Mouse (Mus musculus) hindbrain, postnatal 0 days (tissue): Measurements from ENCODE around the gene Slc35d2. TPM values are rescaled to one million over a fixed set of nuclear protein-coding genes. Genes with fewer than 3 reads are reported as not detected.
A peak's percentile ranks its signal among the peaks of the same experiment; 100 is the strongest.
"Not testable (repeated sequence)": the region's sequence is repeated elsewhere in the genome, so short reads cannot be mapped to it uniquely, and the experiment has no call there.

Source experiments
- ATAC-seq: fragments of 200-750 bp; cut with Nextera tagmentation; 2 replicates; pipeline ENCODE4 v1.8.0; 2017; ENCODE audit warnings: mild to moderate bottlenecking, moderate TSS enrichment, moderate library complexity
- DNase-seq: peaks from one replicate; pipeline ENCODE4 v3.0.0-alpha.2; 2015; ENCODE audit warnings: low spot score
- H3K27ac ChIP-seq: fragments of 300-500 bp; sonication (generic); 2 replicates; pipeline ENCODE4 v1.5.1; 2014; ENCODE audit warnings: mild to moderate bottlenecking
- H3K27me3 ChIP-seq: fragments of 300-500 bp; sonication (generic); 2 replicates; pipeline ENCODE4 v1.6.1; 2014; ENCODE audit warnings: low read length, mixed read lengths; ENCODE audit not compliant: insufficient read depth
- H3K36me3 ChIP-seq: fragments of 300-500 bp; sonication (generic); 2 replicates; pipeline ENCODE4 v1.6.1; 2014; ENCODE audit warnings: low read length, mixed read lengths; ENCODE audit not compliant: insufficient read depth
- H3K4me1 ChIP-seq: fragments of 300-500 bp; sonication (generic); 2 replicates; pipeline ENCODE4 v1.6.1; 2014; ENCODE audit warnings: antibody characterized with exemption, low read length, mixed read lengths; ENCODE audit not compliant: insufficient read depth
- H3K4me2 ChIP-seq: fragments of 300-500 bp; sonication (generic); 2 replicates; pipeline ENCODE4 v1.6.1; 2014; ENCODE audit warnings: low read depth, mild to moderate bottlenecking, low read length, moderate library complexity, mixed read lengths
- H3K4me3 ChIP-seq: fragments of 300-500 bp; sonication (generic); 2 replicates; pipeline ENCODE4 v1.5.1; 2014; ENCODE audit warnings: low read length
- H3K9ac ChIP-seq: fragments of 300-500 bp; sonication (generic); replicated peaks from 2 replicates; pipeline ENCODE4 v1.6.1; 2014; ENCODE audit warnings: mild to moderate bottlenecking, low read length, moderate library complexity, mixed read lengths
- H3K9me3 ChIP-seq: fragments of 300-500 bp; sonication (generic); 2 replicates; pipeline ENCODE4 v1.6.1; 2016; ENCODE audit warnings: low read length, mixed read lengths
- CTCF ChIP-seq: IDR thresholded peaks from 2 replicates; pipeline ENCODE4 v1.5.1; 2016; ENCODE audit warnings: antibody characterized with exemption, control low read depth, low read depth
- WGBS: fragments of 180-500 bp; shearing (Covaris S2); extraction: QIAGEN DNeasy Blood & Tissue Kit; methylation state at CpG from one replicate; pipeline ENCODE4 v1.1.7; 2014; 5-methylcytosine and 5-hydroxymethylcytosine counted together
- polyA plus RNA-seq: library from polyadenylated mRNA; unstranded; fragments of >200 nt; fragmentation: Nextera tagmentation; extraction: Ambion mirVana; gene quantifications from 2 replicates; pipeline ENCODE4 v1.2.1, GENCODE M21; 2015
- total RNA-seq: library from RNA; depleted of rRNA; stranded (reverse); fragments of >200 nt; gene quantifications from 2 replicates; pipeline ENCODE4 v1.2.3, GENCODE M21; 2014; rRNA removed

The Slc35d2 gene
- total and polyA plus RNA-seq, 2 experiments from 2014 or later, result 0.89 to 1.5 TPM

DNA sequence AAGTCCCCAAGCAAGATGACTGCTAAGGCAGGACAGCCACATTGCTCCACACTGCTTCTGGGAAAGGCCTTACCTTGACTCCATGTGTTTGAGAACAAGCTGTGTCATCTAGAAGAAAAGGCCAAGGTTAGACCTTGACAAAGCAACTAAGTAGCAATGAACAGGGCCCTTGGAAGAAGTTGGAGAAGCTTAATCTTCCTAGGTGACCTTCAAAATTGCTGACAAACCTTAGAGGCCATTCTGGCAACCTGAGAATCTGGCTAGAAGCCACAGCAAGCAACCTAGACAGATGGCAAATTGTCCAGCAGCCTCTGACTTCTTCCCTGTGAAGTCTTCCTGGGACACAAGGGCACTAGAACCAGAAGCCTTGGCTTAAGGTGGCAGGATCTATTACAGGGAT is 64.9 kb downstream of the Slc35d2 start:
- no peak overlapping the region for H3K27ac ChIP-seq

DNA sequence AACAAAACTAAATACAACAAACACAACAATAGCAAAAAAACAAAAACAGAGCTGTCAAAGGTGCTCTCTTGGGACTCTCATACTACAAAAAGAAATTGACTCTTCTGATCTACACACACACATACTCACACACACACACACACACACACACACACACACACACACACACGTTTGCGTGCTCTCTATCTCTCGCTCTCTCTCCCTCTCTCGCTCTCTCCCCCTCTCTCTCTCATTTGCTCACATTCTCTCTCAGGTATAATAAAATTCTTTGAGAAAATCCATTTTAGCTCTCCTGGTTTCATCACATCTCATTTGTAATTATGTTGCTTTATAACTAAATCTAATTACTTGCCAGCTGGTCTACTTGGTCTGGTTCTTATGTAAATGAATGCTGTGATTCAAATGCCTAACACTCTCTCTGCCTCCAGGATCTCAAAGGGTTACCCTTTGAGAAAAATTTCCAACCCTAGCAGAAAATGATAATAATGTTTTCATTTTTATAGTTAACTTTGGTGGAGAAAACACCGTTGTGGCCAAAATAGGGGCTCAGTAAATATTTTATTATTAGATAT is 68.1 kb downstream of the Slc35d2 start:
- DNase-seq (no peak), ATAC-seq (no peak)
- no peak for TF ChIP-seq CTCF
- 66% methylated on average over 5 of the region's 5 CpGs for WGBS
- no peak overlapping the region for H3K9ac ChIP-seq
- H3K4me1 ChIP-seq, result no peaks in the 10 kb centered on the region
- no peak overlapping the region for H3K4me2 ChIP-seq
- no peak overlapping the region for H3K4me3 ChIP-seq
- no peaks in the 10 kb centered on the region for H3K36me3 ChIP-seq
- H3K27me3 ChIP-seq, result no peaks in the 10 kb centered on the region
- H3K27ac ChIP-seq, result no peak overlapping the region
- H3K9me3 ChIP-seq, result no peaks in the 10 kb centered on the region

More for the DNA sequence above, 64.9 kb downstream of the Slc35d2 start:
- Histone ChIP-seq H3K36me3 (no peaks in the 10 kb centered on the region), H3K4me1 (no peaks in the 10 kb centered on the region), H3K9ac (no peak overlapping the region), H3K27me3 (no peaks in the 10 kb centered on the region), H3K9me3 (no peaks in the 10 kb centered on the region), H3K4me3 (no peak overlapping the region), H3K4me2 (no peak overlapping the region)
- no peak for TF ChIP-seq CTCF
- ATAC-seq (no peak), DNase-seq (no peak)

DNA sequence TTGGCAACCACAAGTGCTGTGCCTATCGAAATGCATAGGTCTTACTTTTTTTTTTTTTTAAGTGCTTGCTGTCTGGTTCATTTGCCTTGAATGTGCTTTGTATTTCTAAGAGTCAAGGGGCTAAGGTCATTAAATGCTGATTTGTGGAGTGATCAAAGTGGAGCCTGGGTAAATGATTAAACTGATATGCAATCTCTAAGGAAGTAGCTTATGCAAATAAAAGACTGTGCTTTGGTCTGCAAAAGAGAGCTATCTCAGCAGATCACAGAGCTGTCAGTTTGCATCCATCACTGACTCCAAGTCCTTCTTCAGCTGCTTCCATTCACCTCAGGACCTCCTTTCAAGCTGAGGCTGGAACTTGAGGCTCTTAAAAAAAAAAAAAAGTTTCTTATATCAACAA is 75.2 kb downstream of the Slc35d2 start:
- H3K27ac ChIP-seq, result no peak overlapping the region
- WGBS, result 49% methylated on average over 1 of the region's 1 CpGs

DNA sequence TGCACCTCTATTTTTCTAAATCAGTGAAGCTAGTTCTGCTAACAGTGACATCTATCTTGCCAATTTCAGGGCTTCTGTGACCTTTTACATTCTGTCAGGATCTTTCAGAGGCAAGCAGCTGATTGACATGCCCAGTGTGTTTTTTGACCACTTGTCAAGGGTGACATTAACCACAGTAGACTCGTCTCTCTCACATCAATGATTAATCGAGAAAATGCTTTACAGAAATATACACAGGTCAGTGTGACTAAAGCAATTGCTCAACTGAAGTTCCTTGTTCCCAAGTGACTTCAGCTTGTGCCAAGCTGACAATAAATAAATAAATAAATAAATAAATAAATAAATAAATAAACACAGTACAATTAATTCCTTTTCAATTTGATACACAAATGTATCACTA is 76.9 kb downstream of the Slc35d2 start:
- not testable (repeated sequence) for H3K27me3 ChIP-seq, H3K4me1 ChIP-seq, H3K9ac ChIP-seq, H3K27ac ChIP-seq, DNase-seq, H3K4me2 ChIP-seq, H3K4me3 ChIP-seq, H3K36me3 ChIP-seq, H3K9me3 ChIP-seq, ATAC-seq
- 82% methylated on average over 2 of the region's 2 CpGs for WGBS

More for the DNA sequence above, 75.2 kb downstream of the Slc35d2 start:
- no peak for TF ChIP-seq CTCF
- H3K9me3 ChIP-seq, result 0 out of 2 replicates have a peak, but pooled peaks cover 6% of the 10 kb centered on the region
- no peak overlapping the region for H3K4me3 ChIP-seq
- H3K4me2 ChIP-seq, result no peak overlapping the region
- no peaks in the 10 kb centered on the region for H3K4me1 ChIP-seq
- no peaks in the 10 kb centered on the region for H3K36me3 ChIP-seq
- no peak for ATAC-seq
- no peak overlapping the region for H3K9ac ChIP-seq
- H3K27me3 ChIP-seq, result no peaks in the 10 kb centered on the region
- DNase-seq, result no peak

DNA sequence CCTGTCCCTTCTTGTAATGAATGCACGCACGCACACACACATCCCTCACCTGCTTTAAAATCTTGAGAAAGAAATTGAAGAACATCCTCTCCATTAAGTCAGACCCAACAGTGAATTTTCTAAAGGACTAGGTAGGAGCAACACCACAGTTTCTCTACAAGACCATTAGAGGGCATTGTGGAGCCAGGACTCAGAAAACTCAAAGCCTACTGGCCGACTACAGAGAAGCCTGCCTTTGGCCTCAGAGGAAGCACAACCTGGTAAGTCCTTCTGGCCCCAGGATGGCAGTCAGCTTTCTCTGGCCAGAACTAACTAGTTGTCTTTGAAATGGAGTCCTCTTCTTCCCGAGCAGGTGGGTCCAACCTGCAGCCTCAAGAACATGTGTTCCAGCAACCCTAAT is 78.3 kb downstream of the Slc35d2 start:
- Histone ChIP-seq H3K36me3 (no peaks in the 10 kb centered on the region), H3K9me3 (0 out of 2 replicates have a peak, but pooled peaks cover 6% of the 10 kb centered on the region), H3K9ac (no peak overlapping the region), H3K4me3 (no peak overlapping the region), H3K27ac (no peak overlapping the region), H3K27me3 (no peaks in the 10 kb centered on the region), H3K4me2 (no peak overlapping the region), H3K4me1 (no peaks in the 10 kb centered on the region)
- no peak for ATAC-seq
- peak; percentile 38 for TF ChIP-seq CTCF
- peak; percentile 23 for DNase-seq
- 69% methylated on average over 4 of the region's 4 CpGs for WGBS

DNA sequence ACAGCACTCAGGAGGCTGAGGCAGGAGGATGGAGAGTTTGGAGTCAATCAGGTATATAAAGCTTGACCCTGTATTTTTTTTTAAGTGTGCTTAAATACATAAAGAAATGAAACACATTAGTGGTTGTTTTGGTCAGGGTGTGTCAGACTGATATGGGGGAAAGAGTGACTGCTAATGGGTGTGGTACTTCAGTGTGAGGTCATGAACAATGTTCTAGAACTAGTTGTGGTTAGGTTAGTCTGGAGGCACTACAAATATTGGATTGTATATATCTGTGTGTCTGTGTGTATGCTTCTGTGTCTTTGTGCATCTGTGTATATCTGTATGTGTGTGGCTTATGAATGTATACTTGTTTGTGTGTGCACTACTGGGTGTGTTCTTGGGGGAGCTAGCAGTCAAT is 79.6 kb downstream of the Slc35d2 start:
- DNase-seq (no peak), ATAC-seq (no peak)
- no peaks in the 10 kb centered on the region for H3K27me3 ChIP-seq
- H3K9me3 ChIP-seq, result 0 out of 2 replicates have a peak, but pooled peaks cover 6% of the 10 kb centered on the region
- H3K4me3 ChIP-seq, result no peak overlapping the region
- H3K4me2 ChIP-seq, result no peak overlapping the region
- H3K27ac ChIP-seq, result no peak overlapping the region
- no peaks in the 10 kb centered on the region for H3K36me3 ChIP-seq
- no peaks in the 10 kb centered on the region for H3K4me1 ChIP-seq
- H3K9ac ChIP-seq, result no peak overlapping the region
- no peak for TF ChIP-seq CTCF

DNA sequence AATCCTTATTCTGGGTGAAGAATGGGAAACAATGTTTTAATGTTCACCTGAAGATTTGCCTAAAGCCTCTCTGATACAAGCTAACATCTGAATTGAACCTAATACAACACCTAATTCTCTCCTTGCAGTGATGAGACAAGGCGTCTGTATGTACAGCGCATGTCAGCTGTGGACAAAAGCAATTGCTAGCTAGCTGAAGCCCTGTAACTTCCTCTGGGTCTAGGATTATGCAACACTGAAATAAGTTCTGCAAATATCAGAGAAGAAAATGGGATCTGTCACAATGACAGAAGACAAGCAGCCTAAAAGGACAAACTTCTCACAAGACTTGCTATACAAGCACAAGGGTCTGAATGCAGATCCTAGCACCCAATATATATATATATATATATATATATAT is 80.7 kb downstream of the Slc35d2 start:
- no peak overlapping the region for H3K27ac ChIP-seq
- WGBS, result 82% methylated on average over 2 of the region's 2 CpGs
- TF ChIP-seq CTCF, result no peak
- 0 out of 2 replicates have a peak, but pooled peaks cover 6% of the 10 kb centered on the region for H3K9me3 ChIP-seq
- no peak overlapping the region for H3K4me2 ChIP-seq
- DNase-seq, result no peak
- H3K4me1 ChIP-seq, result no peaks in the 10 kb centered on the region
- no peaks in the 10 kb centered on the region for H3K36me3 ChIP-seq
- no peaks in the 10 kb centered on the region for H3K27me3 ChIP-seq
- ATAC-seq, result no peak
- H3K9ac ChIP-seq, result no peak overlapping the region
- no peak overlapping the region for H3K4me3 ChIP-seq

Other genes with a start within 250 kb of the Slc35d2 start
- gene Hsd17b3, start 40.1 kb downstream of the Slc35d2 start, total RNA-seq, result not detected in 2 replicates
- not detected in 2 replicates for gene Hsd17b3, start 40.1 kb downstream of the Slc35d2 start, polyA plus RNA-seq
- gene Zfp367, start 23.8 kb upstream of the Slc35d2 start, total RNA-seq, result 15.3 and 17.0 TPM in 2 replicates
- 6.7 and 6.9 TPM in 2 replicates for gene Zfp367, start 23.8 kb upstream of the Slc35d2 start, polyA plus RNA-seq
- 47.1 and 64.6 TPM in 2 replicates for gene Habp4, start 32.5 kb upstream of the Slc35d2 start, total RNA-seq
- gene Habp4, start 32.5 kb upstream of the Slc35d2 start, polyA plus RNA-seq, result 63.4 and 65.6 TPM in 2 replicates
- gene Cdc14b, start 145.9 kb upstream of the Slc35d2 start, total RNA-seq, result 2.2 and 5.5 TPM in 2 replicates
- gene Cdc14b, start 145.9 kb upstream of the Slc35d2 start, polyA plus RNA-seq, result 2.3 and 2.7 TPM in 2 replicates
- 10.5 and 13.5 TPM in 2 replicates for gene Aaed1, start 183.3 kb upstream of the Slc35d2 start, total RNA-seq
- 16.0 and 18.6 TPM in 2 replicates for gene Aaed1, start 183.3 kb upstream of the Slc35d2 start, polyA plus RNA-seq
- 103 and 116 TPM in 2 replicates for gene Ctsl, start 241.5 kb upstream of the Slc35d2 start, total RNA-seq
- gene Ctsl, start 241.5 kb upstream of the Slc35d2 start, polyA plus RNA-seq, result 203 and 219 TPM in 2 replicates